Mouse (Mus musculus): ENCODE measurements at regions not wholly inside any gene's neighbourhood (a gene's known extent, or its start where the extent isn't known, plus 50 kb on each side); places are given as distances from the start of the nearest gene placed in this dataset.

DNA sequence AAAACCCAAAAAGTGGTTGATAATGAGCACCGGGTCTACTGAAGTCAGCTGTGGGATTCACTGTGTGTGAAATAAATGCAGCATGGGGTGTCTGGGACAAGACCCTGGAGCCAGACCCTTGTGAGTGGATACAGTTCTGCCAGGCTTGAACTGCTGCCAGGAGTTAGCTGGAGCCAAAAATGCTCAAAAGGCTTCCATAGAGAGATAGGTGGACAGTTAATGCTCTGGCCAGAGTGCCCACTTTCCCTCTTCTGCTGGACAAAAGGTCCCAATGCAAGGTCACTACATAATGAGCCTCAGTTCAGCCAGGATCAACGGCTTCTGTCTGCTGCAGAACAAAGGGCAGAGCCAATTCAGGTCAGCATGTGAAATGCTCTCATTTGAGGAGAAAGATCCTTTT is 73.2 kb upstream of the Ercc6l2 start:
- no peak for ATAC-seq (replicated peaks; ENCODE audit: insufficient number of reproducible peaks, low FRiP score, low TSS enrichment, poor library complexity, severe bottlenecking)

DNA sequence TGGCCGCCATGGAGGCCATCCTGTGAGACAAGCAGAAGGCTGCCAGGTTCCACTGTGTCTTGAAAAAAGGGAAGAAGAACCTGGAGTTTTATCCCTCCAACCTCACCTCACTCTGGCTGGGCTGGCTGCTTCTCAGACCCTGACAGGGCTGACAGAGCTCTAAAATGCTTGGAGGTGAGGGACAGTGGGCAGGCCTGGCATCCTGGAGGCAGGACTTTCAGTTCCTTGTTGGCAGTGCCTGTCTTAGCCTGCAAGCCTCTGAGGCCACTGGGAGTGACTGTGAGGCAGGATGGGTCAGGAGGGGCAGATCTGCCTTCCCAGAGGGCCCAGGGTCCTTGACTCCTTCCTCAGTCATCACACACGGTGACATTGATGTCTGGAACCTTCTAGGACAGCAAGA is 66.3 kb upstream of the Ercc6l2 start:
- ATAC-seq (replicated peaks; ENCODE audit: insufficient number of reproducible peaks, low FRiP score, low TSS enrichment, poor library complexity, severe bottlenecking): no peak

DNA sequence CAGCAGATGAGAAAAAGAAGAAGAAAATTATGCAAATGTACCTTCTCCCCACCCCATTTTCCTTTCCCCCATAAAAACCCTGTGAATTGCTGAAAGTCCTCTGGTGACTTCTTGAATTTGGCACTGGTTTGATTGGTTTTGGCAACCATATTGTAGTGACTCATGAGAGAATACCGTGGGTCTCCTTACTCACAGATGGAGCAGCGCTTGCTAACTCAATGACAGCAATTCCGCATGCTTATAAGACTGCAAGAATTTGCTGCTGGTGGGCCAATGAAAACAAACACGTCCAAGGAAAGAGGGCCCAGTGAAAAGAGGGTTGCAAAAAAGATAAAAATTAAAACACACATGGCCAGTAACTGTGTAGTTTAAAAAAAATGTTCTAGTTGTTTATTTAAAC is 65.0 kb upstream of the Ercc6l2 start:
- ATAC-seq (replicated peaks; ENCODE audit: insufficient number of reproducible peaks, low FRiP score, low TSS enrichment, poor library complexity, severe bottlenecking): no peak

DNA sequence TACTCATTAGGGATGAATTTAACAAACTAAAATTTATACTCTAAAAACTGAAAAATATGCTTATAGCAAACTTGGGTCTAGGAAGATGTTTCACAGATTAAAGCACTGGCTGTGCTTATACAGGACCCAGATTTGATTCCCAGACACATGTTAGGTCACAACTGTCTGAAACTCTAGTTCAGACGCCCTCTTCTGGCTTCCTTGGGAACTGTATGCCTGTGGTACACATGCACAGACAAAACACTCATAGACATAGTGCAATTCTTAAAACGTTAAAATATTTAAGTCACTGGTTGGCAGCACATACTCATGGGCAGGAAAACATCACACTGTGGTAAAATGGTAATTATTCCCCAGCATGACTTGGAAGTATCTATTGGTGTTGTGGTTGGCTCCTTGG is 63.8 kb upstream of the Ercc6l2 start:
- ATAC-seq (replicated peaks; ENCODE audit: insufficient number of reproducible peaks, low FRiP score, low TSS enrichment, poor library complexity, severe bottlenecking): no peak

DNA sequence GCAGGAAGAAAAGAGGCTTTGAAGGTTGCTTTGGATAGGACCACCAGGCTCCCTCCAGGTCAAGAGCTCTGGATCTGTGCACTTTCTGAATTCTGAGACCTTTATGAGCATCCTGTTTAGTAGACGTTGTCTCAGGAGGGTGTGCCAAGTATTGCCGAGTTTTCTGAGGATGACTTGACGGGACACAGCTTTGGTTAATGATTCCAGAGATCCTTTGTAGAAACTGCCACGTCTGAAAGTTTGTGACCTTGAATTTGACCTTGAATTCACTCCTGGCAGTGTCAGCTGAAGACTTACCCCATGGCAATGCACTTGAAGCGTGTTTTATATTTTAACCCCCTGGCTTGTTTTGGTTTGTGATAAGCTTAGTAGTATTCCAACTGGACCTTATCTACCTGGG is 58.0 kb upstream of the Ercc6l2 start:
- ATAC-seq (replicated peaks; ENCODE audit: insufficient number of reproducible peaks, low FRiP score, low TSS enrichment, poor library complexity, severe bottlenecking): no peak

DNA sequence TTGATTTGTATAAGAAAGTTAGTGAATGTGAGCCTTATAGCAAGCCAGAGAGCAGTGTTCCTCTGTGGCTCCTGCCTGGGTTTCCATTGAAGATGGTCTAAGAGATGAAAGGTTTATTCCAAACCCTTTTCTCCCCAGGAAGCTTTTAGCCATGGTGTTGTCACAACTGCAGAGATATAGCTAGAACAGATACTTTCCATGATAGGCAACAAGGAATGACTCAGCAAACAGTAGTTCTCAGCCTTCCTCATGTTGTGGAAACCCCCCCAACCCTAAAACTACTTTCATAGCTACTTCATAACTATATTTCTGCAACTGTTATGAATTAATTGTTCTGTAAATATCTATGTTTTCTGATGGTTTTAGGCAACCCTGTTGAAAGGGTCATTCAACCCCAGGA is 53.5 kb upstream of the Ercc6l2 start:
- ATAC-seq (replicated peaks; ENCODE audit: insufficient number of reproducible peaks, low FRiP score, low TSS enrichment, poor library complexity, severe bottlenecking): no peak

All from monocyte, adult 5-6 weeks (primary cell).